Mouse (Mus musculus) thymus, postnatal 0 days (tissue): ENCODE data around the gene Gata2. TPM values are rescaled to one million over a fixed set of nuclear protein-coding genes. Genes with fewer than 3 reads are reported as not detected.
A peak's percentile ranks its signal among the peaks of the same experiment; 100 is the strongest.

Experiments used
- DNase-seq: peaks from one replicate; pipeline ENCODE4 v3.0.0-alpha.2; 2015; ENCODE audit warnings: low spot score
- polyA plus RNA-seq: library from polyadenylated mRNA; unstranded; fragments of >200 nt; fragmentation: Nextera tagmentation; extraction: Ambion mirVana; gene quantifications from 2 replicates; pipeline ENCODE4 v1.2.1, GENCODE M21; 2015

The Gata2 gene
- polyA plus RNA-seq, 1 experiment from 2014 or later: 1.8 TPM

DNA sequence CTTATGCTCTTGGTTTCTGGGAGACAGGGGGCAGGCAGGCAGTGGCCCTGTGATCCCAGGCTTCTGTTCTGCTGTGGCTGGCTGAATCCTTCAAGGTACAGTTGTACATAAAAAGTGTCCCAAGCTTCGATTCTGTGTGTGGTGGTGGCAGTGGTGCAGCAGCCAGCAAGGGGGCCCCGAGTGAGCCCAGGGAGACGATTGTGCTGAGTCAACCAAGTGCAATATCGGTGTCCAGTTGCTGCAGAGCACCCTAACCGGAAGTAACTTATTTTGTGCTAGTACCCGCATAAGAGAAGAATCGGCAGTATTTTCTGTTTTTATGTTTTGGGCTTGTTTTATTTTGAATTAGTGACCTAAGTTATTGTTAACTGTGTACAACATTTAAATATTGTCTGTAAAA, 12.9 kb downstream of the Gata2 start:
- no peak for DNase-seq

DNA sequence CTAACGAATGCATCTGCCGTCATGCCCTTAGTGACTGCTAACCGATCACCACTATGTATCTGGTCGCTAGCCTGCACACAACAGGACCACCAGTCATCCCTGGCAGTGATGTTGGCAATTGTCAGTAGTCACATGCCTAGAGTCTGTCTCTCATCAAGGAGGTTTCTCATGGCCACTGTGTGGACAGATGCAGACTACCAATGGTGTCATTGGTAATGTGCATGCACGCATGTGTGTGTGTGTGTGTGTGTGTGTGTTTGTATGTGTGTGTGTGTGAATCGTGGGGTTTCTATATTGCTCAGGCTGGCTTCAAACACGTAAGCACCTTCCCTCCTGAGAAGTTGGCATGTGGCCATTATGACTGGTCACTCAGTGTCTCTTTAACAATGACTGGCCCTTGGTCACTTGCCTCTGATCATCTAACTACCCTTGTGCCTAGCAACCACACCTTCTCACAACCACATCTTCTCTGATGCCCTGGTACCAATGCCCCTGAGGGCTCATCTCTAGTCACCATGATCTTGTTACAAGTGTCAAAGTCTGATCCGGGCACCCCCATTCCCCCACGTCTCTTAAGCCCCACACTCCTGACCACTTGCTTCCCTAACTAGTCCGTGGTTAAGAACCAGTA, 13.8 kb downstream of the Gata2 start:
- no peak for DNase-seq

DNA sequence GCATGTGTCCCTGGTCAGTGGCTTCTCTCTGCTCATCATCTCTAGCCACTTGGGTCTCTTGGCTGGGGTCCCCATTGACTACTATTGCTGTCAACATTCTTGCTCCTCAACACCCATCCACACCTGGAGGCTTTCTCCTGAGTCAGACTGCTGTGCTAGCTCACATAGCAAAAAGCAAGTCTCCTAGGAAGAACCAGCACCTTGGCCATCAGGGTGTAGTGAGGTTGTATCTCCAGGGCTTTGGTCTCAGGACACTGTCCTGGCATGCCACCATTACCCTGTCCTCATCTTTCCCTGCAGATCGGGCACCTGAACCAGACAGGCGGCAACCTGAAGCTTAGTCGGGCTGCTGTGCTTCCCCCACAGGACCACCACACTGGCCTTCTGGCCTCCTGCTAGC, 14.6 kb downstream of the Gata2 start:
- no peak for DNase-seq

DNA sequence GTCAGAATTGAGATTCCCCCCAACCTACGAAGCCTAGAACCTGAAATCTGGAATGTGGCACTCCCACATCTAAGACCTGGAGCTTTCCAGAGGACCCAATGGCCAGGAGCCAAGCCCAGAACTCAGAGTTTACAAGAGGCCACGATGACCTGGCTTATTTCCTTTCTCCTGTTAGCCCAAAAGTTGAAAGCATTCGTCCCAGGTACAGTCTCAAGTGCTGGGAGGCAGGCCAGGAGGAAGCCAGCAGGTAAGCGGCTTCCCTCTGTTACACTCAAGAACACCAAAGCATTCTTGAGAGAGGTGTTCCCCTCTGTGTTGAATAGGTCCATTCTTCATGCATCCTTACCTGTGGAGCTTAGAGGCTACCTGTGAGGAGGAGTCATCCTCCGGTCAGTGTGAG, 15.8 kb downstream of the Gata2 start:
- DNase-seq: no peak

DNA sequence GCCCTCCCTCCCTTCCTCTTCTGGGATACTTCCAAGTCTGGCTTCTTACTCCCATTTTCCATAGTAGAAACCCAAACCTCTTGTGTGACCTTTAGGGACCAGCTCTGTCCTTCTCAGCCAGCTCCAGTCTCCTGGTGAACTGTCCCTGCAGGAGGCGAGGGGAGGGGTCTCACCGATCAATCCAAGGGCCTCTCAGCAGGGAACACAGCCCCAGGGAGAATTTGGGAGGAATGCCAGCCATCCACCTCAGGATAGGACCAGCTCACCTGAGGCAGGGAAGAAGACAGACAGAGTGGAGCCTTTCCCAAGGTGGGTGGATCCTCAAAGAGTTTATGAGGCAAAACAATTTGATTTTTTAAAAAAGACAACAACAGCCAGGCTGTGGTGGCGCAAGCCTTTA, 16.5 kb downstream of the Gata2 start:
- no peak for DNase-seq

DNA sequence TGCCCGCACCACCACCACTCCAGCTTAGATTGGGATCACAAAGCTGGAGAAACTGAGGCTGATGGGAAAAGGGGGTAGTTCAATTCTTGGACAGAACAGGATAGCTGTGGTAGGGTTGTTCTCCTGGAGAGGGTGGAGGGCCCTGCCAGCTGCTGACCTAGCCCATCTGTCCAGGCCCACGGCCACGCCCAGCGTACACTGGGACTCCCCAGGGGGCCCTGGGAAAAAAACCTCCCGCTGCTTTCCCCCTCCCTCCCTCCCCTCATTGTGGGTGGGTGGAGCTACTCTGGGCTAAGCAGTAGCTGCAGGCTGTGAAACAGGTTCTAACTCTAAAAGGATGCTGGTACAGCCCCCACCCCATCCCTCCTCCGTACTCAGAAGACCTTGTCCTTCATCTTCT, 22.1 kb downstream of the Gata2 start:
- DNase-seq: no peak

DNA sequence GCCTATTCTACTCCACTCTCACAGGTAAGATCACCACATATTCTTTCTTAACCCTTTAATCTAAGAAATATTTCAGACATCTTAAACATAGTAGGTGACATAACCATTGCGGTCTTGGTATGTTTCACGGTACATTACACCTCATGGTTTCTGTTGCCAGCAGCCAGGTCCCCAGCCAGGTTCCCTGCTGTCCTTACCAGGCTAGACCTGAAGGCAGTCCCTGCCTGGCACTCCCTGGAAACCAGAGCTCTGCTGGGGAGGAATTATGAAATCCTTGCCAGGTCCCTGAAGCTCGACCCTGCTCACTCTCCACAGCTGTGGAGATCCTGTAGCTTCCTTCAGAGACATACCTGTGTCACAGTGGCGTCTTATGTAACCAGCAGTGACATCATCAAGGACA, 22.5 kb downstream of the Gata2 start:
- no peak for DNase-seq

DNA sequence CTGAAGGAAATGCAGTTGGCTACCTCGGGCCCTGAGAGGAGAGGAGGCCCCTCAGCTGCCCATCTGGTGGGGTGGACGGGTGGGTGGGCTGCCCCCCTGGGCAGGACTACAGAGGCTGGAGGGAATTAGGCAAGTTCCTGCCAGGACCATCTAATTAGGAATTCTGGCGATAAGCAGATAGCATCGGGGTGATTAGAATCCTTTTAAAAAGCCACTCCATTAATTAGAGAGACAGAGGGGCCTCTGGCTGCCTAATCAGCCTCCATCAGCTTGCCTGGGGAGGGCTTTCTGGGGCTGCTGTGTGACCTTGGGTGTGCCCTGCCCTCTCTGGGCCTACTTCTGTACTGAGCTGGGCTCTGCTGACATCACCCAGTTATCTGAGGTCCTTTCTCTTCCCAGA, 25.4 kb downstream of the Gata2 start:
- DNase-seq: no peak

DNA sequence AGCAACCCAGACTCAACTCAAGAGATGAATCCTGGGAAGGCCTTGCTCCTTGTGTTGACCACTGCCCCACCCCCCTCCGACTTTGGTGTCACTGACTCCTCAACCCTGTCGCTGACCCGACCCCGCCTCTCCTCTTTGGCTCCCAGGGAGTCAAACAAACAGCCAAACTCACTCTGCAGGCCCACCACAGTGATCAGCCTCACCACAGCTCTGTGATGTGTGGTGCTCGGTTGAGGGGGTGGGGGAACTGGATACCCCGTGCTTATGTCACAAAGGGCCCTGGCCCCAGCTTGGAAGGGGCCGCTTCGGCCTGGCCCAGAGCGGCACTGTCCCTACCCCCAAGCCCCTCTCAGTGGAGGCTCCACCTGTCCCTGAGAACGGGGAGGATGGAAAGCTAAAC, 28.3 kb downstream of the Gata2 start, which contains the start of gene Dnajb8:
Gene Dnajb8, plus strand, starts transcription at position 301 of the 400 bp plus-strand sequence.
- no peak for DNase-seq

DNA sequence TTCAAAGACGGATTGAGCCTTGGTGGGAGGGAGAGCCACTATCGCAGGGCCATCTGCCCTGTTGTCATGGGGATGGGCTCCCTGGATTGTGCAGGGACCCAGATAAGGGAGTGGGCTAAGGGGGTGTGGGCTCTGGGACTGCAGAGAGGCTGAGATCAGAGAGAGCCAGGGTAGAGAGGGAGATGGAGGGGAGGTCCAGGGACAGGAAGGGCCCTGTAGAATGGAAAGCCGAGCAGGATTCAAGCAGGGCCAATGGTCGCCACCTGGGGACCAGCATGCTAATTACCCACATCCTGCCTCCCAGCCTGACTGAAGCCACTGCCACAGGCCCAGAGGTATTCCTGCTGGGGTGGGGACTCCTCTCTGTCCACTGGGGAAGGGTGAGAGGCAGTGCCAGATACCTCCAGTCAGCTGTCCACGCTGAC, 32.9 kb downstream of the Gata2 start:
- DNase-seq: no peak

DNA sequence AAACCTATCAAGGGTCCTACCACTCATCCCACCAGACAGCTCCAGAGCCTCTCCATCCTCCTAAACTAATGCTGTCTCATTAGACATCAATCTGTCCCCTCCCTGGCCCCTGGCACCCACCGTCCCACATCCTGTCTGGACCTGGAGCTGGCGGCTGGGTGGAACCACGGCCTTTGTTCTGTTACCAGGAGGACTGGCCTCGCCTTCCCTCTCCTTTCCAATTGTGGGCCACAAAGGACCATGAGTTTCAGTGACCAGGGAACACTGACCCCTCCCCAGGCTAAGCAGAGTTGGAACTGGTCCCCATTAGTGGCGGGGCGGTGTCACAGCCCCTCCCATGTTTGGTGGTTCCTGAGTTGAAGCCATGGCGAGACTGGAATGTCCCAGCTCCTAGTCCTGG, 33.8 kb downstream of the Gata2 start:
- no peak for DNase-seq

DNA sequence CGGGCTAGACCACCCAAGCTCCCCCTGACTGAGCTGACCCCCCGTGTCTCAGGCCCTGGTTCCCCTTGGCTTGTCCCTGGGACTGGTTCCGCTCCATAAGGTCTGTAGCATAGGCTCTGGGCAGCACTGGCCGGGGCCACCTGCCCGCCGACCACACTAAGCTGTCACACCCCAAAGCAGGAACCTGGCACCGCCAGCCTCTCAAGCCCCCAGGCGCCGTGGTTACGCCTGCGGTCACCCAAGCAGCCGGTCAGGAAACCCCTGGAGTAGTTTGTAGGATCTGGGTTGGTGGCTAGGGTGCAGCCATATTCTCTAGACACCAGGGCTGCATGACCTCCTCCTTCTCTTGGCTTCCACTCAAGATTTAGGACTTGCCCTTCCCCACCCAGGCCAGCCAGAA, 35.5 kb downstream of the Gata2 start:
- DNase-seq: no peak

DNA sequence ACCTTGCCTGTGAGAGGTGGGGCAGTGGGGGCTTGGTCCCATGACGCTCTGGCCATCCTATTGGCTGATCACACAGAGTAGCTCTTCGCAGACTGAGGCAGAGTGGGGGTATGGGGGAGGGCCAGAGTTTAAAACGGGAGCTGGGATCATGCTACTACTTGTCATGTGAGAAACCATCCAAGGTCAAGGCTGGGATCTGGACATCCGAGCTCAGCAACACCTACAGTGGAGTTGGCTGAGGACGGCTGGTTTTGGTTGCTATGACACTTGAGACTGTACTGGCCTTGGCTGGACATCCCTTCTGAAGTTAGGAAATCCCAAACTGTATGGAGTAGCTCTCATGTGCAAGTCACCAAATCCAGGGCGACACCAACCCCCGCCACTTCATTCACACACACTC, 38.1 kb downstream of the Gata2 start:
- no peak for DNase-seq

DNA sequence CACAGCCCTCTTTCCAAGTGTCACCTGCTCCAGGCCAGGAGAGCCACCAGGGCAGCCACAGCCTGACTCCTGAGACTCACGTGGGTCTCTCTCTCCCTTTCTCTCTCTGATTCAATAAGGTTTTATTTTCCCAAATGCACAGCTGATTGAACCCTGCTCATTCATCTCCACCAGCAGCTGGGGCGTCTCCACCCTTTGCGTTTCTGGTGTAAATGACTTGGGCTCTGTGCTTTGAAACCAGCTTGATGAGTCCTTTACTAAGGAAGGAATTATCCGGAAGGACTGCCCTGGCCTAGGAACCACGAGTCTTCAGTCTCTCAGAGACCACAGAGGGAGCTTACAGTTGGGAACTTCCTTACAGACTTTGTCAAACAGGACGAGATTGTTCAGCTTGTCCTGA, 38.5 kb downstream of the Gata2 start:
- no peak for DNase-seq

DNA sequence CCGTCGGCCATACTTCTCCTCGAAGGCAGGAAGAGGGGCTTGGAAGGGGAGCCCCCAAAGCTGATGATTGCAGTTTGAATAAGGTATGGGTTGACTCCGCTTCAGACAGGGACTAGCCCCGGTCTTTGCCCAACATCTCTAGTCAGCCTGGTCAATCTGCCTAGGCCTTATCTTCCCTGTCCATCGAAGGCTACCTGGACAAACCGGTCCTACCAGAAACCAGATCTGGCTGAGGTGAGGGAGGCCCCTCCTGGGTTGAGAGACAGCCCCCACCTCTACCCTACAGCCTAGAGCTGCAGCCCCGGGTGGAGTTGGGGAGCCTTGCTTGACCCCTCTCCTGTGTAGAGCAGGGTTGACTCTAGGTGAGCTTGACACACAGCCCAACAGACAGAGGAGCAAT, 40.3 kb downstream of the Gata2 start:
- DNase-seq: no peak

DNA sequence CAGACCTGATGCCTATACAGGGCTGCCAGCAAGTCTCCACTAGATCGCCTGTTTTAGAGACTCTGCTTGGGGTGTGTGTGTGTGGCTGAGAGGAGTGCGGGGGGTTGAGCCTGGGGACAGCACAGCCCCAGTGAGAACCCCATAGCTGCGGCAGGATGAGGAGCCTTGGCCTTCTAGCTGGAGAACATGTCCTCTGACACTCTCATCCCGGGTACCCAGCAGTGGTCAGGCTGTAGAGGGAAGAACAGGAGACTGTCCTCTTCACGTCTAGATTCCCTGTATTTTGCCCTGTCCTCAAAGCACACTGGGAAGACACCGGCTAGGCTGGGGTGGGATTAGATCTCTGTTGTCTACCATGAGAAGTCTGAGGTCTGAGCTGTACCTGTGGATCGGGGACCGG, 41.8 kb downstream of the Gata2 start:
- no peak for DNase-seq

DNA sequence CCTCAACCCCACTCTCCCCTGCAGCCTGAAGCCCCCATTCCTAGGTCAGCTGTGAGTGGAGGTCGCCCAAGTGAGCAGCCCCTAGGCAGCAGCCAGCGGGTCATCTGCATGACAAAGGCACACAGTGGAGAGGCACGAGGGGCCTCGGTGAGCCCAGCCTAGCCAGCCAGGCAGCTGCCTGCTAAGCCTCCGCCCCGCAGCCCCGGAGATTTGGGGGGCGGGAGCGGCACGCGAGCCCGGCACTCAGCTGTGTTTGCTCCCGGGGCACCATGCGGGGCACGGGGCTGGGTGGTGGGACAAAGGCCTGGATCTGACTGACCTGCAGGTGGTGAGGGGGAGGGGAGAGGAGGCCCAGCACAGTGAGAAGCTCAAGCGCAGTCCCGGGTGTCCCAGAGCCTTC, 42.3 kb downstream of the Gata2 start:
- DNase-seq: no peak

DNA sequence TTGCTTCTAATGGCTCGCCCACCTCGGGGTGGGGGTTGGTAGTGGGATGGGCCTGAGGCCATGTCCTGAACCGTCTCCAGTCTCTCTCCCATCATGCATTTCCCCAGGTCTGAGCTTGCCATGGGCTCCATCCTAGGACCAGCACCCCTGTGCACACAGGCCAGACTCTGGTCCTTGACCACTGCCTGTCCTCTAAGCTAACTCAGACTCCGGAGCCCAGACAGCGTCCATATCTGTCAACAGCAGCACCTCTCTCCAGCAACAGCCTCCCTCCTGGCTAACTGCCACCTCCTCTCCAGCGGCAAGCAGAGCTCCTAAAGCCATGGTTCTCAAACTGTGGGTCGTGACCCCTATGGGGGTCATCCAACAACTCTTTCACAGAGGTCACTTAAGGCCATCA, 42.8 kb downstream of the Gata2 start:
- DNase-seq: no peak

DNA sequence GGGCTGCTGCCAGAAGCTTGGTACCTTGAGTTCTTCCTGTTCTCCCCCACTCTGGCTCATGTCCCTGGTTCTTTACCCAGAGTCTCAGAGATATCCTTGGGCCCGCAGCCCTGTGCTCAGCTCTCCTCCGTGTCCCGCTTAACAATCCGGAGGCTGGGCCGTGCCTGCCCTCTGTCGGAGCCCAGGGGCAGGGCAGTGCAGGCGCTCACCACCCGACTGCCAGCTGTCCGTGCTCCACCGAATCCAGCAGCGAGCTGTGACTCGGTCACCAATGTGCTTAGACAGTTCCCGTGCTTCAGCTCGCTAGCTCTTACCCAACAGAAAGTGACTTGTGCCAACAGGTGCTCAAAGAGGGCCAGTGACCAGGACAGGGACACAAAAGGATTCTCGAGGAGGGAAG, 48.9 kb downstream of the Gata2 start:
- DNase-seq: peak; percentile 46

DNA sequence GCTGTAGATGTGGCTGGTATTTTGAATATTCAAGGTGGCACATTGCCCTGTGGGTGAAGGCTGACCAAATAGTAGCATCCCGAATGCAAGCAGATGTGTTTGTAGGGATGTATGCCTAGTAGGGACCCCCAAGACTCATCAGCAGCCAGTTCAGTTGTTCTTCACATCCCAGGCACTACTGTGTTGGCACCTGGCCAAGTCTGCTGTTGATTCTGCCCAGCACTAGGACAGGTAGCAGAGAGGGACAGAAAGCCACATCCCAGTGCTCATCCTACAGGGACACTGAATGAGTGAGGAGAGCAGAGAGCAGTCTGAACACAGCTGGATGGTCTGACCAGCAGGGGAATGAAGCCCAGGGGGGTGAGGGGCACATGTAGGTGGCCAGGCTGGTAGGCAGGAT, 55.5 kb downstream of the Gata2 start:
- no peak for DNase-seq

DNA sequence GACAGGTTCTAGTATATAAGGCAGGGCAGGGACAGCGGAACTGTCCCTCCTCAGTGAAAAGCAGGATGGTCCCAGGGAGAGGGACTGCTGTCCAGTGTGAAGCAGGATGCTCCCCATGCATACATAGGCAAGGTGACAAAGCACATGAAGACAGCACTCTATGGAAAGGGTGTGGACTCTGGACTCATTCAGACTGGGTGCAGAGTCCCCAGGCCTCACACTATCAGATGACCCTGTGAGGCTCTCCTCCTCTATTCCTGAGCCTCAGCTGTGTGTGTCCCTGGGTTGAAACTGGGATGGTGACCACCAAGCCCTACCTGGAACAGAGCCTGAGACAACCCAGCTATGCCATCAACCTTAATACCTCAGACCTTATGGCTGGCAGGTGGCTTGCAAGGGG, 57.7 kb downstream of the Gata2 start:
- DNase-seq: no peak

DNA sequence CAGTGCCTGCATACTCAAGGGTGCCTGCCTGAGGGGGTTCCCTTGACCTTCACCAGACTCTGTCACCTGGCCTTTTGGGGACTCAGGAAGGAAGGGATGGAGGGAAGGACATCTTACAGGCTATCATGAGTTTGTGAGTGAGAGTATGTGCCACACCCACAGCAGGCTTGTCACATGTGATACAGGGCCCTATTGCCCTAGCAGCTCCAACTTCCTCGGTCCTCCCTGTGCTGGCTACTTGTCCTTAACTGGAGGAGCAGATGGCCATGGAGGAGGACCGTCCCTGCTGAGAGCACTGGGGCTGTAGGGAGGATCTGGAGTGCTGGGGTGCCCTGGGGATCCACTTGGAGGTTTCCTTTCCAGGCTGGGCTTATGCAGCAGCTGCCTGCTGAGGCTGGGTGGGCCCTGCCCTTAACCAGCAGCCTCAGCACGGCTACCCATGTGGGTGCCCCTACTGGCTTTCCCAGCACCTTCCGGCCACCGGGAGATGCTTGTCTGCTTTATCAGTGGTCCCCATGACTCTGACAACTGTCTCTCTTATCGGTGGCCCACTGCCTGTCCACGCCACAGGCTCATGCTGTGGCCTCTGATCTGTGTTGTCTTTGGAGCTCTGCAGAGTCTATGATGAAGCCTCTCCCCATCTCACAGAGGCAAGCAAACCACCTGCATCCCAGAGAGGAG, 58.2 kb downstream of the Gata2 start:
- DNase-seq: no peak

DNA sequence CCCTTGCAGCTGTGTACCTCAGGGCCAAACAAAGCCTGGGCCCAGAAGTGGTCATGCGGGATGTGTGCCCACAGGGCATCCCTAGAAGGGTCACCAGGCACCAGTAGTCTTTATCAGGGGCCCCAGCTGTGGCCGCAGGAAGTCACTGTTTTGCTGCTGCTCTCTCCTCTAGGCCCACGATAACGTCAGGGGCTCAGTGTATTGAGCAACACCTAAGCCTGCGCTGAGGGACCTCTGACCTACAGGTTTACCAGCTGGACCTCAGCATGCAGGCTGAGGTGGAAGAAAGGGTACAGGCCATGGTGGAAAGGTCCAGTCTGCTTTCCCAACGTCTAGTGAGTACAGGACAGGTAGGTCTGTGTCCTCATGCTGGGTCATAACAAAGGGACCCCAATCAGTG, 60.4 kb downstream of the Gata2 start:
- DNase-seq: no peak

DNA sequence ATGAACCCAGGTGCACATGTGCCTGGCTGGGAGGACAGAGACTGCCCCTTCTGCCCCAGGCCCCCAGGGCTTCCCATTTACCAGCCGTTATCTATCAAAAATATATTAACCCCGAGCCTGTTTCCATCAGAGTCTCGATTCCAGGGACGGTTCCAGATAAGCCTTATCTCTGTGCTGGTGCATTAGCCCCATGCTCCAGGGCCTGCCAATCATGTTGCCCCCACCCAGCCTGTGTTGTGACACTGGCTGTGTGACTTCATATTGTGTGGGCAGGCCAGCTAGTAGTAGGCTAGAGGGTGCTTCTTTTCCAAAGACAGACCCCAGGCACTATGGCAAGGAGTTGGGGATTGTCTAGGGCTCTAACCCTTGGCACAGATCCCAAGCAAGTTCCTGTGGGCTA, 61.7 kb downstream of the Gata2 start:
- no peak for DNase-seq
